Mouse (Mus musculus): ENCODE measurements around the gene Rnf144a.

The Rnf144a gene

DNA sequence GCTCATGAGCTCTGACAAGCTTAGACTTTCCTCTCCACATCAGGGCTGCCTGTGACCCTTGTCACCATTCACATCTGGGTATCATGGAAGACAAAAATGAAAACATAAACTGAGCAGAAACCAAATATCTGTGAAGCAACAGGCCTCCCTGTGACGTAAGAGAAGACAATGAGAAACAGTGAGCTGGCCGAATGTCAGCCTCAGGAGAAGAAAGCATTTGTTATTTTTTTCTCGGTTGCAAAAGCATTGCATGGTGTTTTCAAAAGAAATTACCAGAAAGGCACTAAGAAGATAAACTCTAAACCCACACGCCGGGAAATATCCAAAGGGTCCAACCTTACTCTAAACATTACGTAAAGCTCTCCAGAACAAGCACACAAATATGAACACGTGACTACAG is 41.3 kb downstream of the Rnf144a start:
- DNase-seq (ENCODE audit: low spot score), result no peak

DNA sequence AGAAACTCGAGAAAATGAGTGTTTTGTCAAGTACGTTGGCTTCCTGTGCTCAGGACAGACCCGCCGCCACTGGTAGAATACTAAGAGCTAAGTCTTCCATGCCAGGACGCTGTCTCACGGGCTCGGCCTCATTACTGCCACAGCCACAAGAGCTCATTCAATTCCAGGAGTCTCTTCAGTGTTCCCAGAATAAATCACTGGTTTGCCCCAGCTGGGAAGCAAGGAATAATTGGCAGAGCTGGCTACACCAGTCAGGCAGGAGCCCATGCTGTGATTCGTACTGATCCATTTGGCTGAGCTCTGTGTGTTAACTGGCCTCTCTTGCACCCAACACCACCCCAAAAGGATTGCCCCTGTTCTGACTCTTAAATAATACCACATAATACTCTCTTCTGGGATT is 45.0 kb downstream of the Rnf144a start:
- DNase-seq (ENCODE audit: low spot score), result peak; percentile 62

DNA sequence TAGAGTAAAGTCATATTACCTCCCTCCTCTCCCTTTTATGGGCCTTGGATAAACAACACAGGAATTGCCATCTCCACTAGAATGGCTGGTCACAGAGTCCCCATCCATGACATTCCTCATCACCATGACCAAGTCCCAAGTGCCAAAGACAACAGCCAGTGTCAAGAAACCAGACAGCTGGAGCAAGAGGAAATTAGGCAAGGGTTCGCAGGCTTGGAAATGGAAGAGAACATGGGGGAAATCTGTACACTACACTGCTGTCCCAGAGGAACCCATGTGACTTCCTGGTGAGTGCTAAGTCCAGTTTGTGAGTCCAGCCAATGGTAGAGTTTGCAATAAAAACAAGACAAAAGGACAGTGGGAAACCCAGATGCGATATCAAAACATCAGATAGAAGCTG is 47.7 kb downstream of the Rnf144a start:
- DNase-seq (ENCODE audit: low spot score), result no peak

DNA sequence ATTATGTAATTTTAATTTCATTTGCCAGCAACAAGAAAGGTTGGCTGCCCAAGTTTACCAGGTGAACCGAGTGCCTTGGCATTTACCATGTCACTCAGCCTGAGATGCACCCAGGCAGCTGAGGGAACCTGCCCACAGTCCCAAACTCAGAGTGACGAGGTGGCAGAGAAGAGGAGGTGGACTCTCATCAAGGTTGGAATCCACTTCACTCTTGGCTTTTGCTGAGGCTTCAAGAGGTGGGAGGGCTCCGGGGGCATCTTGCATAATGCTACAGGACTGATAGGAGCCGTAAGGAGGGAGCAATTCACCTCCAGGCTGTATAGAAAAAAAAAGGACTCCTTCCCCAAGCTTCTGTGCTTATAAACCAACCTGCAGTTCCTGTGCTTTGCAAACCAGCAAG is 48.7 kb downstream of the Rnf144a start:
- DNase-seq (ENCODE audit: low spot score), result no peak

DNA sequence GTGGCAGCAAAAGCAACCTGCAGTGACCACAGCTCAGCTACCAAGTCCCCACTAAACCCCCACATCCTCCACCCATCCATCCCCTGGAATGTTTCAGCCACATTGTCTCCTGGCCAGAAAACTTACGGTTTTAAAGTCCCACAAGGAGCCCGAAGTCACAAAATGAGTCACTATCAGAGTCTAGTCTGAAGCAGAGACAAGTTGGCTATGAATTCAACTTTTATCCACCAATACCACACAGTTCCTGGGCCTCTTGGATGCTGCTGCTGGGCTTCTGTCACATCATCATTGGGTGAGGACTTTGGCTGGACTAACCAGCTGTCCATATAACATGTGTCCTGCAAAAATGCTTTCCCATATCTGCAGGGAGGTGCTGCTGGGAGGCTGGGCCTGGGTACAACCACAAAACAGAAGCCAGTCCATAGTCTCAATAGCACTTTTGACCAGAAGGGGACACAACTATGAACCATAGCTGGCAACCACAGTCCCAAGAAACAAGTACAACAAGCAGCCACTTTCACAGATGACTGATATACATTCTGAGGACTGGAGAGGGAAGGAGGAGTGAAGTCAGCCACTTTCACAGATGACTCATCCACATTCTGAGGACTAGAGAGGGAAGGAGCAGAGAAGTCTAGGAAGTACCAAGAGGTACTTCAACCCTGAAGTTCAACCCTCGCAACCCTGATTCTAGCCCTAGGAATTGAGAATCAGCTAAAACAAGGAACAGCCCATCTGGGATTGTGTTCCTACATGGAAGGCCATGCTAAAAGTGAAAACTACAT is 49.3 kb downstream of the Rnf144a start:
- DNase-seq (ENCODE audit: low spot score), result no peak

DNA sequence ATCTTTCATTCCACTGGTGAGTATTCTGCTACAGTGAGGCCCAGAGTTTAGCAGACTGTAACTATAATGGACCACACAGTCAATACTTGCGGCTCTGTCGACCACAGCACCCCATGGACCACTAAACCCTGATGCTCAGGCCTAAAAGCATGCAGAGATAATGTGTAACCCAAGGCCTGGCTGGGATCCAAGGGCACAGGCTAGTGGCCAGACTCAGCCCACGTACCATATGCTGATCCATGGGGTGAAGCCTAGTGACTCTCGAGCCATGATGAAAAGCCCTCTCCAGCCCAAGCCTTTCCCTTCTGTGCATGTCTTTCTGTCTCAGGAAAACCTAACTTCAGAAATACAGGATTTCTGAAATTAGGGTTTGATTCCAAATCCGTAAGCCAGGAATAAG is 50.2 kb downstream of the Rnf144a start:
- no peak for DNase-seq (ENCODE audit: low spot score)

DNA sequence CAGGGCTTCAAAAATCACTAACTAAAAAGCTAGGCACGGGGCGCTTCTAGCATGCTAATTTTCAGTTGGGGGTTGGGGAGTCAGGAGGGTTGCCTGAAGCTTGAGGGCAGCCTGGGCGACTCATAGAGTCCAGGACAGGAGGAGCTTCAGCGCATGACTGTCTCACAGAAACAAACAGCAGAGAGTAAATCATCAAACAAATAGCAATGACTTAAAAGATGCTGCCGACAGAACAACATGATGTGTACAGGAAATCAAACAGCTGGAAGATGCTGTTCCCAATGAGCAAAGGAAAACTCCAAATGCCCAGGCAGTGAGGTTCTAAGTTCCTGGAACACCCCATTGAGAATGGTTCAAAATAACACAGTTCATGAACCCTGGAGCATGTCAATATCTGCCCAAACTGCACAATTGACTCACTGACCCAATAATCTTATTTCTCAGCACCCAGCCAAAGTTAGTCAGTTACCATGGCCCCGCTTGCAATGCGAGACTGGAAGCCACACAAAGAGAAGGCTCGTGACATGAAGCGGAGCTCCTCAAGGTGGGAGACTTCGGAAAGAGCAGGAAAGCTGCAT is 54.0 kb downstream of the Rnf144a start:
- DNase-seq (ENCODE audit: low spot score), result no peak

DNA sequence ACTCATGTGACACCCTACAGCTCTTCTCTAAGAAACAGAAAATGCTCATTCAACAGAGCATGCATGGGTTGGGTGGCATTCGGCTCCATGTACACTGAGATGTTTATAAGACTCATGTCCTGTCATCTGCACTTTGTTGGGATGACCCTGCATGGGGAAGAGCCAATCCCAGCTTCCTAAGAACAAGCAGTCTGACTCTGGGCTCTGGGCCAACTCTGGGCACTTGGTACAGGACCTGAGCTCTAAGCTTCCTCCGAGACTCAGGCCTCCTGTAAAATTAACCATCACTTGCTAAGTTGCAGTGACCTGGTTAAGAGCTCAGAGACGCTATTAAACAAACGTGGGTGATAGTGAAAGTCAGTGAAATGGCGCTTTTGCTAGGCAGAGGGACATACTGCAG is 55.2 kb downstream of the Rnf144a start:
- no peak for DNase-seq (ENCODE audit: low spot score)

DNA sequence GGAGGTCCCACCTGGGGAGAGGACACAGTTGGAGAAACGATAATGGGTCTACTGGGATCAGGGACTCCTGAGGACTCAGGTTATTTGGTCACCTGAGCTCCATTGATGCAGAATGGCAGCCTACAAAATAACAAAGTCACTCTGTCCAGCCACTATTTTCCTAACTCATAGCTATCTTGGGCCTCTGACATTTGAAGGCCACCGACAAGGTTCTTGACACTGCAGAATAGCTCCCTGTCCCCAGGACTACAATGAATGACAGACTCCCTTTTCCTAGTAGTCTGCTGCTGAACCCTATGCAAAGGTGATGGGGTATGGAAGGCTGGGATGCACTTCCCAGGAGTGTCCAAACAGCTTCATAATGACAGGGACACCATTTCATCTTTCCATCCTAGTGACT is 55.8 kb downstream of the Rnf144a start:
- no peak for DNase-seq (ENCODE audit: low spot score)

DNA sequence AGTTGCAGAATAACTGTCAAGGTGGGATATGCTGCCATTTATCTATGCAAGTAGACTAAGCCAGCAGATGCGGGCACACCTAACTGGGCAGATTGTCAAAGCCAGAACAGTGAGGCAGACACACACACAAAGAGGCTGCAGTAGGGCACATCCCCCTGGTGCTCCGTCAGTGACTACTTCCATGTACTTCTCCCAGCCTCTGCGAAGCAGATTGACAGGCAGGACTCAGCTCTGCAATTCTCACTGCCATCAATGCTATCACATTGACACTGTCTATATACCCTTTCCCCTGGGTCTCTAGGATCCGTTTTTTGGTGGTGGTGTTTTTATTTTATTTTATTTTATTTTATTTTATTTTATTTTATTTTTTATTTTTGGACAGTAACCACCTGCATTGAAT is 57.8 kb downstream of the Rnf144a start:
- no peak for DNase-seq (ENCODE audit: low spot score)

DNA sequence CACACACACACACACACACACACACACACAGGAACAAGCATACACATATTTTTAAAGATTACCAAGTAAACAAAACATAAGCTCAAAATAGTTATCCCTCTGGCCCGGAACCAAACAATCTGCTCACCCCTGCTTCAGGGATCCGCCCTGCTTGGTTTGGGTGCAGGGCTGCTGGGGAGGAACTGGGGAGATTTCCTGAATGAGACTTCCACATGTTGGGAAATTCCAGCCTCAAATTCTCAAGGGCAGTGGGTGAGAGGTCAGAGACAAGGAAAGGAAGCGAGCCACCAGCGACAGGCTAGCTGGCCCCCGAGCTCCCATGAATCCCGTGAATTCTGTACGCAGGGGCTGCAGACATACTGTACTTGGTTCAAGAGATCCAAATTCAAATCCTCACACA is 58.9 kb downstream of the Rnf144a start:
- DNase-seq (ENCODE audit: low spot score), result no peak

DNA sequence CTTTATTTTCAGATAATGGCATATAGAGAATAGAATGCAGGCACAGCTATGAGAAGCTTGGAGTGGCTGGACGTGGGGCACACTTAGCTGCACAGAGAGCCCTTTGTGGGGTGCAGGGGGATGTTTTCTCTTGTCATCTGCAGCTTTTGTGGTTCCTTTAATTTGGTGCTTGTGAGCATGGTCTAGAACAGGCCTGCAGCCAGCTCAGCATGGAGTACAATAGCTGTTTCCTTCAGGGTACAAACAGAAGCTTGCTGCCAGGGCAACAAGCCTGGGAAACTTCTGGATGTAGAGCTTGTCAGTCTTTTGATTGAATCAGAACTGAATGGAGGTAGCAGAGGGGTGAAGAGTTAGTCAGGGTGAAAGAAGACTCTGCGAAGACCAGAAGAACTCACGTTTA is 63.7 kb downstream of the Rnf144a start:
- peak; percentile 25 for DNase-seq (ENCODE audit: low spot score)

DNA sequence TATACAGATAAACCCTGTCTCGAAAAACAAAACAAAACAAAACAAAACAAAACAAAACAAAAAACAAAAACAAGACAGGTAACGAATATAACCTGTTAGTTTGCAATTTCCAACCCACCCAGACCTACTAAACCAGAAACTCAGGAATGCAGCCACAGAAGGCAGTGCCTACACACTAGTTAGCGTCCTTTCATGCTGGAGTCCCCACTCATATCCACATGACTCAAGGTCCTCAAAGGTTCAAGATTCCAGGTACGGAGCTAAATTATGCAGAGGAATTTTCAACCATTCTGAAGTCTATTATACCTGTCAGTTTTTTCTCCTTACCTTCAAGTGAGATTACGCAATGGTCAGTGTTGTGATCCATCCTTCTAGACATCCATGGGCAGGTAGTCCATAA is 70.6 kb downstream of the Rnf144a start:
- no peak for DNase-seq (ENCODE audit: low spot score)

DNA sequence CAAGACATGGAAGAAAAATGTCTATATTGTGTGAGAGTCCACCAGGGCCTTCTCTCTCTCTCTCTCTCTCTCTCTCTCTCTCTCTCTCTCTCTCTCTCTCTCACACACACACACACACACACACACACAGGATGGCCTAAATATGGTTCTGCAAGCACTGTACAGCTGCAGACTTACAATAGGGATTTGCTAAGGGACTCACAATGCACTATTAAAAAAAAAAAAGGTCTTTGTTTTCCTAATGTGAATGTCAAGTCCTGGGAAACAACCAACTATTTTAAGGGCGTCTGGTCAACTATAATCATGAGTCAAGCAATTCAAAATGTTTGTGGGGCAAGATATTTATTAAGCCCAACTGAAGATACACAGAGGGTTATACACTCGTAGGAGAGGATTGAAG is 71.9 kb downstream of the Rnf144a start:
- no peak for DNase-seq (ENCODE audit: low spot score)

DNA sequence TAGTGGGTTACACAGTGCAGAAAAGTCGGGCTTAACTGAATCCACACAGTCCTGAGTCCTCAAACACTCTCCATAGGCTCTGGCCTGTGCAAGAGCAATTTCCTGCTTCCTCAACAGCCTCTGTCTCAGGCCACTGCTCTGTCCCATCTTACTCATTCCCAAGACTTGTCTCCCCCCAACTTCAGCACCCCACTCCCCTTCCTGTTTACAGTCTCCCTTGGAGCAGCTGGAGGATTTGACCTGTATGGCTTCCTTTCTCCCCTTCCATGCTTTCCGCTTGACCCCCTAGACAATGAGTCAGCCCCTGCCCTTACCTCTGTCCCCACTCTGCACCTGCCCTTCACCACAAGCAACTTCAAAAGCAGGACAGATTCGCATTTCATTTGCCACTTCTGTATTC is 72.4 kb downstream of the Rnf144a start:
- DNase-seq (ENCODE audit: low spot score), result no peak

DNA sequence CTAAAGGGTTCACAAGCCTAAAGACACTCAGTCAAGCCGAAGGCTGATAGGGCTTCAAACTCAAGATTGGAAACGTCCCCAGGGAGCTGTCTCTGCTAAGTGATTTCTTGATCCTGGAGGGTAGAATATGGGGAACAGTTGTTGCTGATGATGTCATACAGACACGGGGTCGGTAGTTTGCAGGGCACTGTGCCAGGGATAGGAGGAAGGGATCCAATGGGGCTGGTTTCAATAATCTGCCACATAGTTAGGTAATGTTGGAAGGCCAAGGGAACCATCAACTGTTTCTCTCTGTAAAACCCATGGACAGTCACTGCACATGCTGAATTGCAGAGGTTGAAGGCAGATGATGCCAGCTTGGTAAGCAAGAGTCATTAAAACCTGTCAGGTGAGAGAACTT is 73.0 kb downstream of the Rnf144a start:
- no peak for DNase-seq (ENCODE audit: low spot score)

DNA sequence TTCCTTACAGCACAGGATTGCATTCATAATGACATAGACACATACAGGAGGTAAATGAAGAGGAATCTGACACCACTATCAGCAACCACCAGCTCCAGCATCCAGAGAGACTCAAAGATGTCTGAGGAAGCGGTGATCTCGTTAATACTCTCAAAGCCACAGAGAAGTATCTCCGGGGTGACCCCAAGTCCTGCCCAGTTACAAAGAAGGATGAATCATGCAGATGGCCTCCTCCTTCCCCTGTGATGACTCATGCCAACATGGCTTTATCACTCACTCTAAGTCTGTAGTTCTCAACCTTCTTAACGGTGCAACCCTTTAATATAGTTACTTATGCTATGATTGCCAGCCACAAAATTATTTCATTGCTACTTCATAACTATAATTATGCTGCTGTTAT is 74.4 kb downstream of the Rnf144a start:
- no peak for DNase-seq (ENCODE audit: low spot score)

DNA sequence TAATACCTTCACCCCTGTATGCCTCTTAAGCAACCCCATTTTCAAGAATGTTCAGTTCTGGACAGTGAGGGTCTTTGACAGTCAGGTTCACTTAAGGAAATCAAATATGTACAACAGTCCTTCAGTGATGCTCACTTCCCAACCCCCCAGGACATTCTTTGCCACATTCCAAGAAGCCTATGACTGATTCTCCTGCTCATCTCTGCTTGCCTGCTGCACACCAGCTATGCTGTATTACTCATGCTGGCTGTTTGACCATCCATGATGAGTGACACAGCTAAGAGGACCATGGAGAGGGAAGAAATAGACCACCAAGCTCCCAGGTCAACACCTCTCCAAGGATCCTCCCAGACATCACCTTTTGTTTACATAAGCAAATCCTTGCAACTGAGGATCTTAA is 75.2 kb downstream of the Rnf144a start:
- DNase-seq (ENCODE audit: low spot score), result no peak

DNA sequence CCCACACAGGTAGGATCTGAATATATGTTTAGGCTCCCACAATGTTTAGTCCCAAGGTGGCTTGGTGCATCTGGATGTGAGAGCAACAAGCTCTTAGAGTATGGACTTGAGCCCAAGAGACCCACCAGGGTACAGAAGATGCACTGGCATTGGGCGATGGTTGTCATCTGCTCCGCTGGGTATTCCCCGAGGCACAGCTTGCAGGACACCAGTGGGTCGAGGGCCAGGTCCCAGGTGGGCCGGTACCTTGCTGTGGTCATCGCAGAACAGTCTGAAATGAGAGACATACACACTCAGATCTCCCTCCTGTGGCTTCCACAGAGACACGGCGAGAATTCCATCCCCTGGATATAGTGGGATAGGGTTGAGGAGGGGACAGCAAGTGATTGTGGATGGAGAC is 75.9 kb downstream of the Rnf144a start:
- DNase-seq (ENCODE audit: low spot score), result no peak

DNA sequence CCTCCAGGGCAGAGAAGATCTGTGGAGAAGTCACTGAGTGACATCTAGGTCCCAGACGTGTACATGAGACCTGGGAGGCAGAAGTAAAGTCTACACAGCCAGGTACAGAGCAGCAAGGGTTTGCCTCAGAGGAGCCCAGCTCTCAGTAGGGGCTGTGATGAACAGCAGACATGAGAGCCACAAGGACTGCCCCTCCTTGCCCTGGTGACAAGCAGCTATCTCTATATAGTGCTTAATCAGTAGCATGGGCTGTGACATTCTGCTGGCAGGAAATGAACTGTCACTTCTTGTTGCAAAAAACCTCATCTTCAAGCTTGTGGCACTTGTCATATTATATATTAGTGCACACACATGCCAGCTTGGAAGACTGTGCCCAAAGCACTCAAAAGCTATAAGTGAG is 81.4 kb downstream of the Rnf144a start:
- no peak for DNase-seq (ENCODE audit: low spot score)

DNA sequence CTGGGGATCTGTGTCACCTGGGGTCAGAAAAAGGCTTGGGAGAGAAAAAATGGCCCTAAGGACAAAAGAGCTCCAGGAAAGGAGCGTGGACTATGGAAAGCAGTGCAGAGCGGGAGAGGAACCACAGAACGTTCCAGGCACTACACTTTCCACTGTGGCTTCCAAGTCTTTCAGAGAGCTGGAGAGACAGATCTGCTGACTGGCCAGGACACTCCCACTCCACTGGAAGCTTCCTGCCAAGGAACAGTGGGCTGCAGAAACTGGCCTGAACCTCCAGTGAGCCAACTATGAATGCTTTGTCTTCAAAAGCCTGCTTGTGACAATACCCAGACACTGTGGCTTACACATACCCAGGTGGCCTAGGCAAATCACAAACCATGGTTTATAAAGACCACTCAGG is 84.0 kb downstream of the Rnf144a start:
- DNase-seq (ENCODE audit: low spot score), result peak; percentile 40

DNA sequence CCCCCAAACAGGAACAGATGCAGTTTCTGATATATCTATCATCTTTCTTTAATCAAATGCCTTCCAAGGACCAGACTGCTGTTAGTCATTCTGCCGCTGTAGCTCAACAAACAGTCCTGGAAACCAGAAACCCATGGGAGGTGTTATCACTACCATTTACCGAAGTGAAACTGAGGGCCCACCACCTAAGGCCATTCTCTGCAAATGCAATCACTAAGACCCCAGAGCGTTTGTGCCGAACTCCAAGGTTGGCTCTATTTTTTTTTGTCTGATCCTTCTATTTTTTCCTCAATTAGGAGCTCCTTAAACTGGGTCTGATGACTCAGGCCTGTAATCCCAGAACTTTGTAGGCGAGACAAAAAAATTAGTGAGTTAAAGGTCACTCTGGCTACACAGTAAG is 85.3 kb downstream of the Rnf144a start:
- DNase-seq (ENCODE audit: low spot score), result no peak

DNA sequence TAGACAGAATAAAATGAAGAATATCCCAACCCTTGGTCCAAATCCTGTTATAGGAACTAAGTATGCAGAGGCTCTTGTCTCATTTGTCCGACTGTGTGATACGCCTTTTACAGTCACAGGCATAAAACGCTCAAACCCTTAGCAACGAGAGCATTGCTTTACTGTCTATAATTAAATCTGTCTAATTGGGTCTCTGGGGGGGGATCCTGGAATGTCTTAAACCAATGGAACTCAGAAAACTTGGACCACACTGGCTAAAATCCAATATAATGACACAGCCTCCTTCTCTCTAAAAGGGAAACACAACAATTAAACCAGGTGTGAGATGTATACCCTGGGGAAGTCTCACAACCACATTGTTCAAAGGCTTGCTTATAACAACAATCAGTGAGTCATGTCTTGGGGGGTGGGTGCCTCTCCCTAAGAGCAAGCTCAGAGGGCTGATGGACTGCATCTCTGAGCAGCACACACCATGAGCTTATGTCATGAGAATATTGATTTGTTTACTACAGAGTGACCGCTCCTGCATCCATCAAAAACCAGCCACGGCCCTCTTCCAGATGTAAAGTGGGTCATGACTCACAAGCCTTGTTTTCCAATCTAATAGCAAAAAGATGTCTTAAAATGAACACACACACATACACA is 85.9 kb downstream of the Rnf144a start:
- DNase-seq (ENCODE audit: low spot score), result no peak
